Mouse (Mus musculus): ENCODE measurements around the gene Tnfsfm13. TPM values are rescaled to one million over a fixed set of nuclear protein-coding genes. Genes with fewer than 3 reads are reported as not detected.

Gene Tnfsfm13
- polyA plus RNA-seq (2017; shearing (Covaris generic)): not detected

GRCm38 (mm10) chr11:69695361-69696181, at the start of gene Tnfsfm13, which contains the start of gene Tnfsf12:
Tnfsfm13 (minus strand) TSS chr11:69696098.
Tnfsf12 (minus strand) TSS chr11:69695849.

GRCm38 (mm10) chr11:69685526-69686148, 10.3 kb downstream of the Tnfsfm13 start, which contains the start of gene Tnfsf13:
Tnfsf13 (minus strand) TSS chr11:69685784.

GRCm38 (mm10) chr11:69681314-69682208, 14.3 kb downstream of the Tnfsfm13 start, which contains the start of gene Senp3:
Senp3 (minus strand) TSS chr11:69682084.

GRCm38 (mm10) chr11:69672211-69672706, 23.6 kb downstream of the Tnfsfm13 start, which contains the start of gene Eif4a1:
Eif4a1 (minus strand) TSS chr11:69672423.

GRCm38 (mm10) chr11:69665961-69666664, 29.8 kb downstream of the Tnfsfm13 start, which contains the start of gene Cd68:
Cd68 (minus strand) TSS chr11:69666153.

GRCm38 (mm10) chr11:69662213-69662966, 33.5 kb downstream of the Tnfsfm13 start, which contains the start of gene Mpdu1:
Mpdu1 (minus strand) TSS chr11:69662642.

GRCm38 (mm10) chr11:69655264-69656064, 40.4 kb downstream of the Tnfsfm13 start, which contains the start of gene Sox15:
Sox15 (plus strand) TSS chr11:69655314.

Other genes starting within 250 kb of the Tnfsfm13 start
- gene Dnah2, start 147.0 kb downstream of the Tnfsfm13 start, polyA plus RNA-seq (2017; shearing (Covaris generic)): not detected
- 0.36 TPM for gene Efnb3, start 135.9 kb downstream of the Tnfsfm13 start, polyA plus RNA-seq (2017; shearing (Covaris generic))
- 30.3 TPM for gene Wrap53, start 115.8 kb downstream of the Tnfsfm13 start, polyA plus RNA-seq (2017; shearing (Covaris generic))
- 257 TPM for gene Trp53, start 115.7 kb downstream of the Tnfsfm13 start, polyA plus RNA-seq (2017; shearing (Covaris generic))
- gene Atp1b2, start 90.2 kb downstream of the Tnfsfm13 start, polyA plus RNA-seq (2017; shearing (Covaris generic)): not detected
- not detected for gene Shbg, start 78.2 kb downstream of the Tnfsfm13 start, polyA plus RNA-seq (2017; shearing (Covaris generic))
- not detected for gene Sat2, start 74.1 kb downstream of the Tnfsfm13 start, polyA plus RNA-seq (2017; shearing (Covaris generic))
- 9.2 TPM for gene Fxr2, start 63.1 kb downstream of the Tnfsfm13 start, polyA plus RNA-seq (2017; shearing (Covaris generic))
- not detected for gene Sox15, start 40.8 kb downstream of the Tnfsfm13 start, polyA plus RNA-seq (2017; shearing (Covaris generic))
- gene Mpdu1, start 33.5 kb downstream of the Tnfsfm13 start, polyA plus RNA-seq (2017; shearing (Covaris generic)): 66.8 TPM
- gene Cd68, start 29.9 kb downstream of the Tnfsfm13 start, polyA plus RNA-seq (2017; shearing (Covaris generic)): 5.7 TPM
- 558 TPM for gene Eif4a1, start 23.7 kb downstream of the Tnfsfm13 start, polyA plus RNA-seq (2017; shearing (Covaris generic))
- gene Senp3, start 14.0 kb downstream of the Tnfsfm13 start, polyA plus RNA-seq (2017; shearing (Covaris generic)): 44.6 TPM
- not detected for gene Tnfsf13, start 10.3 kb downstream of the Tnfsfm13 start, polyA plus RNA-seq (2017; shearing (Covaris generic))
- not detected for gene Tnfsf12, start 249 bp downstream of the Tnfsfm13 start, polyA plus RNA-seq (2017; shearing (Covaris generic))
- gene Polr2a, start 62.5 kb upstream of the Tnfsfm13 start, polyA plus RNA-seq (2017; shearing (Covaris generic)): 53.7 TPM
- gene Slc35g3, start 65.9 kb upstream of the Tnfsfm13 start, polyA plus RNA-seq (2017; shearing (Covaris generic)): not detected
- gene Zbtb4, start 69.8 kb upstream of the Tnfsfm13 start, polyA plus RNA-seq (2017; shearing (Covaris generic)): 4.9 TPM
- 3.5 TPM for gene Chrnb1, start 99.8 kb upstream of the Tnfsfm13 start, polyA plus RNA-seq (2017; shearing (Covaris generic))
- gene Fgf11, start 105.8 kb upstream of the Tnfsfm13 start, polyA plus RNA-seq (2017; shearing (Covaris generic)): not detected
- gene Tmem102, start 109.5 kb upstream of the Tnfsfm13 start, polyA plus RNA-seq (2017; shearing (Covaris generic)): not detected
- not detected for gene Gm39566, start 119.2 kb upstream of the Tnfsfm13 start, polyA plus RNA-seq (2017; shearing (Covaris generic))
- gene Spem2, start 122.4 kb upstream of the Tnfsfm13 start, polyA plus RNA-seq (2017; shearing (Covaris generic)): not detected
- not detected for gene Spem1, start 126.1 kb upstream of the Tnfsfm13 start, polyA plus RNA-seq (2017; shearing (Covaris generic))
- gene Nlgn2, start 141.7 kb upstream of the Tnfsfm13 start, polyA plus RNA-seq (2017; shearing (Covaris generic)): 0.65 TPM
- gene Tmem256, start 142.4 kb upstream of the Tnfsfm13 start, polyA plus RNA-seq (2017; shearing (Covaris generic)): 121 TPM
- gene Plscr3, start 150.3 kb upstream of the Tnfsfm13 start, polyA plus RNA-seq (2017; shearing (Covaris generic)): 30.1 TPM
- gene Tnk1, start 162.6 kb upstream of the Tnfsfm13 start, polyA plus RNA-seq (2017; shearing (Covaris generic)): not detected
- not detected for gene Tmem95, start 181.9 kb upstream of the Tnfsfm13 start, polyA plus RNA-seq (2017; shearing (Covaris generic))
- 1.1 TPM for gene Kctd11, start 185.3 kb upstream of the Tnfsfm13 start, polyA plus RNA-seq (2017; shearing (Covaris generic))
- gene Acap1, start 199.4 kb upstream of the Tnfsfm13 start, polyA plus RNA-seq (2017; shearing (Covaris generic)): 549 TPM
- gene 2810408A11Rik, start 204.9 kb upstream of the Tnfsfm13 start, polyA plus RNA-seq (2017; shearing (Covaris generic)): 3.9 TPM
- 4.2 TPM for gene Neurl4, start 205.0 kb upstream of the Tnfsfm13 start, polyA plus RNA-seq (2017; shearing (Covaris generic))
- gene Gps2, start 217.8 kb upstream of the Tnfsfm13 start, polyA plus RNA-seq (2017; shearing (Covaris generic)): 152 TPM
- 1,005 TPM for gene Eif5a, start 225.9 kb upstream of the Tnfsfm13 start, polyA plus RNA-seq (2017; shearing (Covaris generic))
- not detected for gene Ybx2, start 239.7 kb upstream of the Tnfsfm13 start, polyA plus RNA-seq (2017; shearing (Covaris generic))

All from CD4-positive, CD25-positive, alpha-beta regulatory T cell, adult 9 weeks (primary cell).